13 mouse cellular contexts compared by ENCODE assay signal in genomic region chr11:97713896-97714295, GRCm38 (mm10). TPM values are rescaled to one million over a fixed set of nuclear protein-coding genes. Genes with fewer than 3 reads are reported as not detected.
DNase-seq lines count a peak whose midpoint lies in the region; ATAC-seq lines count a peak whose summit lies in the region.
"Had no signal": no experiment of that assay in that cellular context is flagged by ENCODE, and none has a peak within 500 bp of the region (broad histone marks: within the 10 kb centered on the region; RNA-seq: fewer than 3 reads in every experiment).

No protein-coding gene starts in this region.

- no peak overlapping the region for H3K9ac ChIP-seq in hindbrain, embryonic 13.5 days
- no peak overlapping the region for H3K9ac ChIP-seq in hindbrain, embryonic 12.5 days
- H3K9ac ChIP-seq: intestine, embryonic 15.5 days; liver, embryonic 13.5 days had no signal

- H3K27ac ChIP-seq in hindbrain, embryonic 13.5 days, result 0 out of 2 replicates have a peak overlapping the region, but pooled peaks have one; percentile 3
- no peak overlapping the region for H3K27ac ChIP-seq in hindbrain, embryonic 12.5 days
- H3K27ac ChIP-seq: intestine, embryonic 15.5 days; liver, embryonic 13.5 days; macrophage had no signal

- WGBS in hindbrain, embryonic 13.5 days, result 93% methylated on average over 8 of the region's 8 CpGs
- 94% methylated on average over 8 of the region's 8 CpGs for WGBS in hindbrain, embryonic 12.5 days

- H3K4me3 ChIP-seq in hindbrain, embryonic 13.5 days, result no peak overlapping the region
- no peak overlapping the region for H3K4me3 ChIP-seq in hindbrain, embryonic 12.5 days
- H3K4me3 ChIP-seq: intestine, embryonic 15.5 days; liver, embryonic 13.5 days had no signal

- H3K4me1 ChIP-seq in hindbrain, embryonic 13.5 days (replicated peaks), result no peaks in the 10 kb centered on the region
- H3K4me1 ChIP-seq in hindbrain, embryonic 12.5 days, result no peaks in the 10 kb centered on the region
- H3K4me1 ChIP-seq: intestine, embryonic 15.5 days; liver, embryonic 13.5 days had no signal

- DNase-seq in cerebellum, adult 11-12 months, result peak; percentile 68
- DNase-seq in cerebellum, adult 8-10 months, result no peak
- peak; percentile 70 for DNase-seq in Muller cell, postnatal 12 days (ENCODE audit: inconsistent ontology term)
- DNase-seq in cerebellum, adult 9-11 months, result peak; percentile 74
- DNase-seq in kidney, adult 9 months, result no peak
- DNase-seq in embryo, embryonic 11 days, result no peak
- DNase-seq: liver, embryonic 13.5 days; thymus, adult 2 months had no signal

- ATAC-seq in hindbrain, embryonic 13.5 days (ENCODE audit: low FRiP score), result no peak
- ATAC-seq in hindbrain, embryonic 12.5 days (ENCODE audit: low FRiP score), result no peak
- ATAC-seq: intestine, embryonic 15.5 days; midbrain, embryonic 16.5 days had no signal

- no peaks in the 10 kb centered on the region for H3K9me3 ChIP-seq in hindbrain, embryonic 13.5 days
- H3K9me3 ChIP-seq in hindbrain, embryonic 12.5 days (replicated peaks), result 0 out of 2 replicates have a peak, but pooled peaks cover 6% of the 10 kb centered on the region
- H3K9me3 ChIP-seq: intestine, embryonic 15.5 days; liver, embryonic 13.5 days had no signal

- no peaks in the 10 kb centered on the region for H3K27me3 ChIP-seq in hindbrain, embryonic 13.5 days
- no peaks in the 10 kb centered on the region for H3K27me3 ChIP-seq in hindbrain, embryonic 12.5 days
- H3K27me3 ChIP-seq: intestine, embryonic 15.5 days; liver, embryonic 13.5 days had no signal

- no peak overlapping the region for H3K4me2 ChIP-seq in hindbrain, embryonic 13.5 days
- no peak overlapping the region for H3K4me2 ChIP-seq in hindbrain, embryonic 12.5 days (replicated peaks)
- H3K4me2 ChIP-seq: intestine, embryonic 15.5 days; liver, embryonic 13.5 days had no signal

- H3K36me3 ChIP-seq in hindbrain, embryonic 13.5 days, result peaks cover 81% of the 10 kb centered on the region
- peaks cover 78% of the 10 kb centered on the region for H3K36me3 ChIP-seq in hindbrain, embryonic 12.5 days

RNA-seq across cellular contexts. Expression of gene Psmb3, which starts 10.7 kb away (rescaled TPM):
- 476 and 483 TPM in 2 replicates for polyA plus RNA-seq in hindbrain, embryonic 13.5 days (2015; fragmentation: Nextera tagmentation; extraction: Ambion mirVana)
- polyA plus RNA-seq in hindbrain, embryonic 12.5 days (2016; fragmentation: Nextera tagmentation; extraction: Ambion mirVana), result 375 and 438 TPM in 2 replicates

RNA-seq across cellular contexts. Expression of gene Pcgf2, which starts 13.6 kb away (rescaled TPM):
- polyA plus RNA-seq in hindbrain, embryonic 13.5 days (2015; fragmentation: Nextera tagmentation; extraction: Ambion mirVana), result 26.2 and 26.3 TPM in 2 replicates
- polyA plus RNA-seq in hindbrain, embryonic 12.5 days (2016; fragmentation: Nextera tagmentation; extraction: Ambion mirVana), result 23.3 and 24.7 TPM in 2 replicates

RNA-seq across cellular contexts. Expression of gene Cisd3, which starts 28.3 kb away (rescaled TPM):
- polyA plus RNA-seq in hindbrain, embryonic 13.5 days (2015; fragmentation: Nextera tagmentation; extraction: Ambion mirVana), result 23.8 and 25.6 TPM in 2 replicates
- polyA plus RNA-seq in hindbrain, embryonic 12.5 days (2016; fragmentation: Nextera tagmentation; extraction: Ambion mirVana), result 14.7 and 17.1 TPM in 2 replicates

RNA-seq across cellular contexts. Expression of gene Pip4k2b, which starts 30.6 kb away (rescaled TPM):
- 4.3 and 4.7 TPM in 2 replicates for polyA plus RNA-seq in hindbrain, embryonic 13.5 days (2015; fragmentation: Nextera tagmentation; extraction: Ambion mirVana)
- polyA plus RNA-seq in hindbrain, embryonic 12.5 days (2016; fragmentation: Nextera tagmentation; extraction: Ambion mirVana), result 2.6 and 3.4 TPM in 2 replicates

RNA-seq across cellular contexts. Expression of gene Mllt6, which starts 50.7 kb away (rescaled TPM):
- polyA plus RNA-seq in hindbrain, embryonic 13.5 days (2015; fragmentation: Nextera tagmentation; extraction: Ambion mirVana), result 3.4 and 4.1 TPM in 2 replicates
- 2.9 and 3.5 TPM in 2 replicates for polyA plus RNA-seq in hindbrain, embryonic 12.5 days (2016; fragmentation: Nextera tagmentation; extraction: Ambion mirVana)

Comparison
In these comparisons a context has a peak if more than half of its experiments do, and no peak if none do; other contexts are left out.
1. DNase-seq: peak in cerebellum, adult 11-12 months (single experiment), Muller cell, postnatal 12 days (single experiment) and cerebellum, adult 9-11 months (single experiment); none in cerebellum, adult 8-10 months (single experiment), kidney, adult 9 months (single experiment) and embryo, embryonic 11 days (single experiment).